Mouse (Mus musculus): ENCODE results near the gene Ms4a6d.

The Ms4a6d gene
- long read RNA-seq, experiment 1, transcript Ms4a6d-201 (7 exons, 1,418 nt): major isoform, 6 of 6 reads
- long read RNA-seq, experiment 1, partial matches to known transcripts: 0 of 6 reads
- long read RNA-seq, experiment 1, other reads (novel, unspliced or antisense): 0 of 6 reads
- long read RNA-seq, experiment 2, transcript Ms4a6d-201 (7 exons, 1,418 nt): major isoform, 6 of 6 reads
- long read RNA-seq, experiment 2, partial matches to known transcripts: 0 of 6 reads
- long read RNA-seq, experiment 2, other reads (novel, unspliced or antisense): 0 of 6 reads

GRCm38 (mm10) chr19:11604603-11605002 is at the start of gene Ms4a6d:
Ms4a6d (minus strand) TSS chr19:11604849.
- intact Hi-C loops (cut with DNase I): loop anchor here (5.0 kb wide), 1 partner anchor 247 kb away; no protein-coding TSS in a partner anchor

GRCm38 (mm10) chr19:11649564-11649963 is 44.9 kb upstream of the Ms4a6d start:
- intact Hi-C loops (cut with DNase I): no loop called here

- intact Hi-C loops (cut with DNase I): no loop called here
These were observed 41.5 kb upstream of the Ms4a6d start for GRCm38 (mm10) chr19:11646166-11646565.

GRCm38 (mm10) chr19:11640732-11641131 is 36.1 kb upstream of the Ms4a6d start, which contains the start of gene Ms4a3:
Ms4a3 (minus strand) TSS chr19:11640851.
- intact Hi-C loops (cut with DNase I): no loop called here

GRCm38 (mm10) chr19:11639038-11639437 is 34.4 kb upstream of the Ms4a6d start:
- intact Hi-C loops (cut with DNase I): no loop called here

DNA sequence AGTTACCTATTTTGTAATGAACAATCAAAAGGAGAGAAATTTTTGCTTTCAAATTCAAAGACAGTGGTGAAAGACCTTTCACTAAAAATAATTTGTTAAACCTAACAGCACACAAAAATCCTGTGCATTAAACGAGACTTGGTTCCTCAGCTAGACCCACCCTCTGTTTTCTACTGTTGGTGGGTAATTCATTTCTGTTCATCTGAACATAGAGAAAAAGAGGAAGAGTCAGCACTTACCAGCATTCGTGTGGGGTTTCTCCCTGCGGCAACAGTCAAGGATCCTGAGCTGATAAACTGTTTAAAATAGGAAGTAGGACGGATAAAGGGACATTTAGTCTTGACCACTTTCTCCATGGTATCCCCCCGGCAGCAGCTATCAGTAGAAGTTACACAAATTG is 30.9 kb upstream of the Ms4a6d start:
- intact Hi-C loops (cut with DNase I): no loop called here

GRCm38 (mm10) chr19:11634330-11634729 is 29.7 kb upstream of the Ms4a6d start:
- intact Hi-C loops (cut with DNase I): no loop called here

DNA sequence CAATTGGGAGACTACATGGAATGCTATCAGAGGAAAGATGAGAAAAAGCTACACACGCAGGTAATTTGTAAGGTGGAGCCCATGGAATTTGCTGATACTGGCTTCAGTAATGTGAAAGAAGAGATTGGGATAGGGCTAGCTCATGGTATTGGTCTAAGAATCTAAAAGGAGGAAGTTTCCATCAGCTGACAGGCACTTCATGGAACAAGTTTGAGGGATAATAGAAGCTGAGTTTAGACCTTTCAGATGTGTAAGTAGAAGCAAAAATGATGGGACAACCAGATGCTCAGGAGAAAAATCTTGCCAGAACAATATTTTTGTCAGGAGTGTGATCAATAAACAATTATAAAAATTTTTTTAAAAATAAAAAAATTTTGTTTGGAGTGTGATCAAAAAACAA is 29.1 kb upstream of the Ms4a6d start:
- intact Hi-C loops (cut with DNase I): no loop called here

- intact Hi-C loops (cut with DNase I): no loop called here
These were observed 20.6 kb upstream of the Ms4a6d start for GRCm38 (mm10) chr19:11625231-11625630.

GRCm38 (mm10) chr19:11624800-11625199 is 20.2 kb upstream of the Ms4a6d start:
- intact Hi-C loops (cut with DNase I): no loop called here

- intact Hi-C loops (cut with DNase I): no loop called here
These were observed 18.9 kb upstream of the Ms4a6d start, which contains the start of gene Ms4a2 for GRCm38 (mm10) chr19:11623551-11623950. Ms4a2 (minus strand) TSS chr19:11623719.

- intact Hi-C loops (cut with DNase I): no loop called here
These were observed 13.3 kb upstream of the Ms4a6d start for GRCm38 (mm10) chr19:11617983-11618382.

GRCm38 (mm10) chr19:11614805-11615204 is 10.2 kb upstream of the Ms4a6d start:
- intact Hi-C loops (cut with DNase I): no loop called here

DNA sequence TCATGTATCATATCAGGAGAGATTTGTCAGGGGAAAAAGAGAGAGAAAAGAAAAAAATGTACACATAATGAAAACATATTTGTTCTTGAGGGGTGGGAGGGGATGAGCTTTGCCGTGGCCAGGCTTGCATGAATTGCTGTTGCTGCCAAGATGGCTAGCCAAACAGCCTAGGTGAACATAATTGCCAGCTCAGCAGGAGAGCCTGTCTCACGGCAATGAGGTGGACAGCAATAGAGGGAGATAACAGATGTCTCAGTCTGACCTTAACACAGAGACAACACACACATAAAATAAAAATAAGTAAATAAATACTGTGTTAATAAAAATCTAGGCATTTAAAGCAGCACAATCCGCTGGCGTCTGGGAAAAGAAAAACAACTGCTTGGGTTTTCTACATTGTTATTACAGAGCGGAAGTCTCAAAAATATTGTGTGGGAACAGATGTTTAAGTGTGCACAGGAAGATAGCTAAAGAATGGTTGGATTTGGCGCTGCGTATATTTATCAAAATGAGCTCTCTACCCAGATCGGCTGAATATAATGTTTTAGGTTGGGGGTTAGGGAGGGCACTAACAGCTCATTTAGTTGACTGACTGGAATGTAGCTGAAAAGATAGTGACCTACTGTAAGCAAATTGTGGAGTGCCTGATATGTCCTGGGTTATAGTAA is 9.3 kb upstream of the Ms4a6d start:
- intact Hi-C loops (cut with DNase I): no loop called here

DNA sequence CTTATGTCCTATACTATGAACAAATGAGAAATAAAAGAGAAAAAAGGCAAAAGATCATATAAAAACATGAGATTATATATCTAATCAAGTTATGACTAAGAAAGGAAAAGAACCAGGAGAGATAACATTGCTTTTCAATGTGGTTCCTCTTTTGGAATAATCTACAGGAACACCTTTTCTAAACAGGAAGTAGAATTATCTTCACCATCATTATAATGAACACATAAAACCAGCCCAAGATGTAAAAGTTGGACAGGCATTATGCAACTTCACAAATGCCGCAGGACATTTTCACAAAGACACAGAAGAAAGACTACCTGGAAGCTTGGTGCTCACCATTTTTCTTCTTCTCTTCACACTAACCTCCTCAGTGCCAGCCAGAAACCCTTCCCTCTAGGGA is 8.4 kb upstream of the Ms4a6d start:
- intact Hi-C loops (cut with DNase I): no loop called here

GRCm38 (mm10) chr19:11612293-11612692 is 7.6 kb upstream of the Ms4a6d start:
- intact Hi-C loops (cut with DNase I): no loop called here

DNA sequence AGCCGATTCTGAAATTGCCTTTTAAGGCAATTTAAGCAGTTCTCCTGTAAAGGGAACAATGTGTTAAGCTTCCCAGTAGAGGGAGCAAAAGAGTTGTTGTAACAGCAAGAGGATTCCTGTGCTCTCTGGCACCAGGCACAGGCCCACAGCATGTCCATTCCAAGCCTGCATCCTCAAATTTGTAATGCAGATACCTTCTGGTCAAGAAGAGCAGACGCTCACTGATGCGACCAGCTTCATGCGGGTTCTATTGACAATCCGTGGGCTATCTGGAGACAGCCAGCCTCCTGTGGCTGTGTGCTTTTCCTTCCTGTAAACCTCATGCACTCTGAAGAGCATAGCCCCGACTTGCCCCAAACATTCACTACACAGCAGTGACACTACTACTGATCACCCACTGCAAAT is 6.9 kb upstream of the Ms4a6d start:
- intact Hi-C loops (cut with DNase I): loop anchor here (2.0 kb wide), 1 partner anchor 157 kb away; no protein-coding TSS in a partner anchor

DNA sequence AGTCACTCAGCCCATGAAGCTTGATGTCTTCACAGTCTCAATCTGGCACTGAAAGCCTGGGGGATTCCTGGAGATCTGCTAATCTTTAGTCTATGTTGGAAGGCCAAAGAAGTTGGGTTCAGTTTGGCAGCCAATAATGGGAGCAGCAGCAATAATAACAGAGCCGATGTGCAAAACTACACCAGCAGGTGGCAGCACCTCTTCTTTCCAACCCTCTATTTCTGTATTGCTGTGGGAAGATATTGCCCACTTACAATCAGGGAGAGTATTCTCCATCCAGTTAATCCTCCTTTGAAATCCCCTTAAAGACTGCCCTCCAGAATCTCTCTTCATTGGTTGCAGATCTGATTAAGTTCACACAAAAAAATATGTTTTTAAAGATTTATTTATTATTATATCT is 3.5 kb upstream of the Ms4a6d start:
- intact Hi-C loops (cut with DNase I): no loop called here

DNA sequence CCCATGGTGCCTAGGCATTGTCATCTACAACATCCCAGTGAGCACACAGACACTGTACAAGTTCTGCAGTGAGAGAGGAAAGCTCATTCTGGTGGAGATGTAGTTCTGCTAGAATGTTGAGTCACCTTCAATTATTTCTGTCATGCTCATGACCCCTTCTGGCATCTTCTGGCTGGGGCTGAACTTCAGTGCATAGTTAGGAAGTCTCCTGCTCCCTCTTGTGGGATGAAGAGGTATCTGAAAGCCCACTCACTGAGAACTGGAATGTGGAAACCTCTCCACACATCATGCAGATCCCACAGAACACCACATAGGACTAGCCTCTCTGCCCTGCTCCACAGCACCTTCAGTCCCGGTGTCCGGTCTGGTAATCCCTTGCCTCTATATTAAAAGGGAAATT is 2.6 kb downstream of the Ms4a6d start:
- intact Hi-C loops (cut with DNase I): loop anchor here (5.0 kb wide), 1 partner anchor 245 kb away; no protein-coding TSS in a partner anchor

DNA sequence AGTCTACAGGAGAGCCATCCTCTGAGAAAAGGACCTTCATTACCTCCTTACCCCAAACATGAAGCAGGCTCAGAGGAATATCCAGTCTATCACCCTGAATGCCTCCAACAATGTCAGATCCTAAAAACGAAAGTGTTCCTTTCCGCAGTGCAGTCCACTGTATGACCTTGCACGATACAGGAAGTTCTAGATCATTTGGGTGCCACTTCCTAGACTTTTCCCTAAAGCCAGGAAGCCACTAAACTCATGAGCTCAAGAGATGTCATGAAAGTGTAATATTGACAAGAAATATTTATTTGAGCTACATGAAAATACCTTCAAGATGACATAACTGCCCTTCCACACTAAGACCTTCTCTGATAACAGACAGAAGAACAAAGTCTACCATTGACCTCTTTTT is 3.3 kb downstream of the Ms4a6d start:
- intact Hi-C loops (cut with DNase I): loop anchor here (5.0 kb wide), 1 partner anchor 244 kb away; no protein-coding TSS in a partner anchor

DNA sequence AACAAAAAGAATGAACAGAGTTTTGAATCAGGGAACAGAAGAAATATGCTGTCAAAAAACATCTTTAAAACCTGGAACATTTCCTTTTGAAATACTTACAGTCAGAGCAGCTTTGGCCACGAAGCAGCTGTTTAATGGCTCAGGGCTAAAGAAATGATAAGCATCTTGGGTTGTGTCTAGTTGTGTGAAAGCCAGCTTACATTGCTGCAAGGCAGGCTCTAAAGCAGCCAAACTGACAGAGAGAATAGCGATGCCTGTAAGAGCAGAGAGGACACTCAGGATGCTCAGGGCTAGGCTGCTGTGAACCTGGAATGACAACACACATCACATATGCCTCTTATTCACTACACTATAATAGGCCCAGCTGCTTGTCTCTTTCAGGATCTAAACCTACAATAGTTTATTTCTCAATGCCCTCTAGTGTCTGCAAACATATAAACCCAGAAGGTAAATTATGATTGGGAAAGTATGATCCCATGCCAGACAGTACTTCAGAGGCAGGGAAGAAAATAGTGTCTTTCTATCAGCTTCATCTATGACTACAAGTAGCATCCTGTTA is 14.7 kb downstream of the Ms4a6d start:
- intact Hi-C loops (cut with DNase I): no loop called here

GRCm38 (mm10) chr19:11589205-11589604 is 15.4 kb downstream of the Ms4a6d start:
- intact Hi-C loops (cut with DNase I): no loop called here
